Mouse (Mus musculus): ENCODE data around the gene H2-DMa. TPM values are rescaled to one million over a fixed set of nuclear protein-coding genes. Genes with fewer than 3 reads are reported as not detected.

H2-DMa gene
- 10 to 100 TPM; 11.4 to 12.7 TPM for total RNA-seq (2021)
- long read RNA-seq, experiment 1, partial matches to known transcripts: 0 of 6 reads
- long read RNA-seq, experiment 1, other reads (novel, unspliced or antisense): 2 of 6 reads
- long read RNA-seq, experiment 2, partial matches to known transcripts: 0 of 7 reads
- long read RNA-seq, experiment 2, other reads (novel, unspliced or antisense): 3 of 7 reads

DNA sequence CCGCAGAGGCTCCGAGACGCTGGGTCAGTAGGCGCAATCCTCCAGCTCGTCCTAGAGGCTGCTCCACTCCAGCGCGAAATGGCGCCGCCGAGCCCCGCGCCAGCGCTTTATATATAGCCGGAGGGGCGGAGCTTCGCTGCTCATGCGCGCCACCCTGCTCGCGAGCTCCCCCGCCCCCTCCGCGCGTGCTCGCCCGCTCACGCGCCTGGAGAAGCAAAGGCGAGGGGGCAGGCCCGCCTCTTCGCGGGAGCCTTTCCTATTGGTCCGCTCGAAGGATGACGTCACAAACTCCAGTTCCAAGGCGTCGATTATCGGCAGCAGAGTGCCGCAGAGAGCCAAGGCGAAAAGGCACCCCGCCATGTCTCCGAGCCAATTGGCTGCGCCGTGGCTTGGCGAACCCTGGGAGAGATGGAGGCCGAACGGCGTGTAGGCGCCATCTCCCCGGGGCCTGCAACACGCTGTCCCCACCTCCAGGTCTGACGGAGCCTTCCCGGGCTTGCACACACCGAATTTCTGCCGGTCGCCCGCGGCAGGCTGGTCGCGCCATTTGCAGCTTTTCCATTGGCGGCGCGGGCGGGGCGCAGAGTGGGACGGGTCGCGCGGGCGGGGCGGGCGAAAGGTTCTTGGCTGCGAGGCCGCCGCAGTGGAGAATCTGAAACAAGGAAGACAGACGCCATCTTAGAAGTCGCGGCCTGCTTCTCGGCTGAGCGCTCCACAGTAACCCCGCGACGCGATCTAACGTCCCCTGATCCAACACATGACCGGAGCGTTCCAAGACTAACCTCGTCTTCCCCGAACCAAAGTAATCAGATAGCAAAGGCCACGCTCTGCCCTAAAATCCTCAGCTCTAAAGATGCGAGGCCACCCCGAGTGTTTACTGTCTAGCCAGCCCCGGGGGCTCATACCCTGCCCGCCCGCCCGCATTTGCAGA lies at the start of gene H2-DMa:
Gene H2-DMa, plus strand, starts transcription at position 293 of the 931 bp plus-strand sequence.
- DNase-seq: peak; percentile 98

DNA sequence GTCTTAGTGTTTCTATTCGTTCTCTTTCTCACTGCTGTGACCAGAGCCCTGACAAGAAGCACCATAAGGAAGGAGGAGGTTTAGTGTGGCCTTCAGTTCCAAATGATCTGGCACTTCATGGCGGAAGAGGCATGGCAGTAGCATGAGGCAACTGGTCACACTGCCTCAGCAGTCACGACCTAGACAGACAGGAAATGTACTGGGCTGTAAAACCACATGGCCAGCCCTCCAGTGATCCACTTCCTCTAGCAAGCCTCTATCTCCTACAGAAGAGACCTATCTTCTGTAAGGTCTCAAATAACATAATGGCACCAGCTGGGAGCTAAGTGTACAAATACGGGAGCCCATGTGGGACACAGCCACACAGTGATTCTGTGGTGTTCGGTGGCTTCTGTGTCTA lies 47.2 kb upstream of the H2-DMa start:
- no peak for DNase-seq

DNA sequence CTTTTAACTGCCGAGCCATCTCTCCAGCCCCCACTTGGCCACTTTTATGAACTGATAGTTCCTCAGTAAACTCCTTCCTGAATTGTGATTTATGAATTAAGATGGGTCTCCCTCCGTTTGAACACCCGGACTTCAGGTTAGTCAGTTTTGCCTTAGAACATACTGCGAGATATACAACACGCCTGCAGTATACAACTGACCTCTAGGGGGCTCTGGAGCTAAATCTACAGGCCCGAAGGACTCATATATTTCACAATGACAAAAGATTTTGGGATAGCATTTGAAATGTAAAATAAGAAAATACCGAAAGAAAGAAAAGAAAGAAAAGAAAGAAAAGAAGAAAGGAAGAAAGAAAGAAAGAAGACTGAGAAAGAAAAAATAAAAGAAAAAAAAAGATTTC lies 44.1 kb upstream of the H2-DMa start:
- DNase-seq: peak; percentile 69 to 78

DNA sequence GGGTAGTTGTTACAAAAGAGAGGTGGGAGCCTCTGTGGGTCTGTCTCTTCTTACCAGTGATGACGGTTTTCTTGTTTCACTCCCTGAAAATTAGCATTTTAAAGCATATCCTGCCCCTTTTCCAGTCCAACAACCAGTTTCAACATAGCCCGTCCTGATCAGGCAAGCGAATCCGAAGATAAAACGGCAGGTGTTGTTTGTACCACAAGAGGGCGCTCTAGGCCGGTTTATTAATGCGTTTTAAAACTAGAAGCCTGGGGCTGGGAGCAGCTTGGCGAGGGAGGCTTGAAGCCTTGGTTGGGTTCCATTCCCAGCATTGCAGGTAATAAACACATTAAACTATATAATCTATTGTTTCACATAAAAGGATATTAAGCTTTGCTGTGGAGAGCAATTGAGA lies 41.8 kb upstream of the H2-DMa start:
- peak; percentile 74 to 78 for DNase-seq

DNA sequence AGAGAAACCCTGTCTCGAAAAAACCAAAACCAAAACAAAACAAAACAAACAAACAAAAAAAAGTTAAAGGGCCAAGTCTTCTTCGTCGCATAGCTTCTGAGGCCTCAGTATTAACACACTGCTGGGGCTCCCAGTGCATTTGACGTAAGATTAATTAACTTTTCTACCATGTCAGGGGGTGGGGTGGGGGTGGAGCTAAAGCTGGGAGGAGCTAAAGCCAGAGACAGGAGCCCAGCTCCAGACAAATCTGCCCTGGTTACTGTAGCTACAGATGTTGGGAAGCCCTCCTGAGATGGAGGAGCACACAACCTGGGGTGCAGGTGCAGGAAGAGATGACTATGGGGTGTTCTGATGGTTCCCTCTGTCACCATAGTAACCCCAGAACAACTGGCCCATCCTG lies 41.2 kb upstream of the H2-DMa start:
- no peak for DNase-seq

DNA sequence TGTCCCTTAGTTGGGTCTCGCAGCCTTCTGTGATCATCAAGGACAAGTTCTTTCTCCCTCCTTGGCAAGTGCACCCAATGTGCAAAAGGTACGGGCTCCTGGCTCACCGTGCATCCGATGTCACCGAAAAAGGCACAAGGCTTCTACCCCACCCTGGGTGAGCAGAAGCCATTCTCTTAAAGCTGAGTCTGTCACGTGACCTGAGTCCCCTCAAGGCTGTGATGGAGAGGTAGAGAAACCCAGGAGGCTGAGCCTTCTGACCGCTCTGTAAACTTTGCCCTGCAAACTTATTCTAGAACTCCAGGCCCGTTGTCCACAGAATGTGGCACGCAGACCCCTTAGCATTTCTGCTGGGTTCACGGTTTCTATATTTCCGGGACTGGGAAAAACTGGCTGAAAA lies 40.3 kb upstream of the H2-DMa start:
- no peak for DNase-seq

DNA sequence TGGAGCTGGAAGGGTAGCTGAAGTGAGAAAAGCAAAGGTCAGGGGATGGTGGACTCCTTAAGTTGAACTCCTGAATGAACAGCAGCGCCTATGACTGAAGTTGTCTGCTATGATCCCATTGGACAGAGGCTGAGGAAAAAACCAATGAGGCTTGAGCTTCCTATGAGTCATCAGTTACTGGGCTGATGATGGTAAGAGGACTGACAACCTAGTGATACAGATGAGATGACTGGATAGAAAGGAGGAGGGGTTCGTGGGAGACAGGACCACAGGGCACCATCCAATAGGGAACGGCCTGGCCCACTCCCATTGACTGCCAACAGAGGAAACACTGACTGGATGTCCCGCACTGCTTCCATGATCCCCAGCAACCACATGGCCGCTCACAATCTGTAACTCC lies 39.7 kb upstream of the H2-DMa start:
- DNase-seq: peak in 1 of 2 experiments; percentile 30

DNA sequence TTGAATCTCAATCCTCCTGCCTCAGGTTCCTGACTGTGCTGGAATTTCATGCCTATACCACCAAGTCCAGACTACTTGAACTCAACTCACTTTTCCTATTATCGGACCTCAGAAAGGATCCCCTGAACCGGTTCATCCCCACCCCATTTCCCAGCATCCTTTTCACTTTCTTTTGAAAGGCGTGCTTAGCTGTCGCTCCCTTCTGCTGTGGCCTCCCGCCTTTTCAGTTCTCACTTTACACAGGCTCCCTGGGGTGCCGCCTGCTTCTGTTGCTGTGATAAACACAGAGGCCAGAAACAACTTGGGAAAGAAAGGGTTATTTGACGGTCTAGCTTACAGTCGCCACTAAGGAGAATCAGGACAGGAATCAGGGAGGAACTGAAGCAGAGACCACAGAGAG lies 36.2 kb upstream of the H2-DMa start:
- no peak for DNase-seq

DNA sequence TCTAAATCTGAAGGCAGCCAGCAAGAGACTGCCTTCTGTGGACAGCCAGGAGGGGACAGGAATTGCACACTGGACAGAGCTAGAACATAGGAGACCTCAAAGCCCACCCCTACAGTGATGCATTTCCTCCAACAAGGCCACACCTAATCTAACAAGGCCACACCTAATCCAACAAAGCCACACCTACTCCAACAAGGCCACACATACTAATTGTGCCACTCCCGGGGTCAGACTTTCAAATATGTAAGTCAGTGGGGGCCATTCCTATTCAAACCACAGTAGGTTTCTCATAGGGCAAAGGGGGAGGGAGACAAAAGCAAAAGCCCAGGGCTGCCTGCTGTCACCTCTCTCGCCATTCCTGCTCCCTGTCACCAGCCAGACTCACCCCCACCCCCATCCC lies 32.0 kb upstream of the H2-DMa start:
- DNase-seq: no peak

DNA sequence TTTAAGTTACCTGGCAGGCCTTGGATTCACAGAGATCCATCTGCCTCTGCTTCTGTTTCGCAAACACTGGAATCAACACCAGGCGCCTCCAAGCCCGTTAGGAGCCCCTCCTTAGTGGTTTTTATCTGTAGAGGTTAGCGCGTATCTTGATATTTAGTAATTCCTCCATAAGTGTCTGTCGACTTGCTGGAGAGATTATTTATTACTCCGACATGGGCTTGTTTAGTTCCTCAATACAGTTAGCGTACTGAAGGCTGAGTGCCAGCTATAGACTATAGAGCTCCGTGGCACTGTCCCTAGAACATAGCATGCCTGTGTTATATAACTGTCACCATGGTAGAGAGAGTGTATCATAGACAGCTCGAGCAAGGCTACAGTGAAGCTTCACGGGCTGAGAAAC lies 31.2 kb upstream of the H2-DMa start:
- DNase-seq: no peak

DNA sequence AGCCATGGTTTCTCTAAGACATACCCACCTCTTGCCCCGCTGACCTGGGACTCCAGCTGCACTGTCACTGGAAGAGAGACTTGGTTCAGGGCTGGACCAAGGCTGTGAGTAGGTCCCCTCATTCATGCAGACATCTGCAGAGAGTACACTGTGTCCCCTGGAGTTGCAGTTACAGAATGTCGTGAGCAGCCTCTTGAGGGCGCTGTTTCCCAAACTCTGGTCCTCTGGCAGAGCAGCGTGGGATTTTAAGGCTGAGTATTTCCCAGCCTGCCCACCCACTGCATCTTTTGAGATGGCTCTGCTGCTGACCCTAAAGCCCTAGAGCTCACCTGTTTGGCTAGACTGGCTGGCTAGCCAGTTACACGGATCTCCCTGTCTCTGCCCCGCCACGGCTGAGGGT lies 28.4 kb upstream of the H2-DMa start:
- DNase-seq: peak; percentile 46 to 68

DNA sequence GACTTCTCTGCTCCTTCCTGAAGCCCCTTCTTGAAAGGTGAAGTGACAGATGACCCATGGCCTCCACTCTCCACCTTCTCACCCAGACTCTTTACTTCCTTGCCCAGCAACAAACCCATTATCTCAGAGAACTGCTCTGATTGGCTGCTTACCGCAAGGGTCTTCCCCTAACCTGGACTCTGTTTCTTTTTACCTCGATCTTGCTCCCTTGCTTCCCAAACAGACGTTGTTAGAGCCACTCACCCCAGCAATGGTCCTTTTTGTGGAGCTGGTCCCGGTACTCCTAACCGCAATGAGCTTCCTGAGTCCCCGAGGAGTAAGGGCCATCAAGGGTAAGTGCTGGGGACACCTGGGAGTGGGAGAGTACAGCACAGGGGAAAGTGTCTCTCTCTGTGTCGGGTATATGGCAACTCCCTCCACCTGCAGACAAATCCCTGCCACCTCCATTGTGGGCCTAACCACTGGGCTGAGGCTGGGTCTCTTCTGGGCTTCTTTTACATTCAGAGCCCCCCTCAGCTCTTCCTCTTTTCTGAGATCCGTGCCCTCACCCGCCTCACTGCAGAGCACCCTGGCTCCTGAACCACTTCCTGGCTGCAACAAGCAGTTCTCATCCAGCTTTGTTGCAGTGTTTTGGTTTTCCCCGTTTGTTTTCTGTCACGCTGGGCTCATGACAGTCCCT lies 27.0 kb upstream of the H2-DMa start, which contains the start of gene H2-Oa:
Gene H2-Oa, plus strand, starts transcription at position 144 of the 679 bp plus-strand sequence.
- DNase-seq: no peak

DNA sequence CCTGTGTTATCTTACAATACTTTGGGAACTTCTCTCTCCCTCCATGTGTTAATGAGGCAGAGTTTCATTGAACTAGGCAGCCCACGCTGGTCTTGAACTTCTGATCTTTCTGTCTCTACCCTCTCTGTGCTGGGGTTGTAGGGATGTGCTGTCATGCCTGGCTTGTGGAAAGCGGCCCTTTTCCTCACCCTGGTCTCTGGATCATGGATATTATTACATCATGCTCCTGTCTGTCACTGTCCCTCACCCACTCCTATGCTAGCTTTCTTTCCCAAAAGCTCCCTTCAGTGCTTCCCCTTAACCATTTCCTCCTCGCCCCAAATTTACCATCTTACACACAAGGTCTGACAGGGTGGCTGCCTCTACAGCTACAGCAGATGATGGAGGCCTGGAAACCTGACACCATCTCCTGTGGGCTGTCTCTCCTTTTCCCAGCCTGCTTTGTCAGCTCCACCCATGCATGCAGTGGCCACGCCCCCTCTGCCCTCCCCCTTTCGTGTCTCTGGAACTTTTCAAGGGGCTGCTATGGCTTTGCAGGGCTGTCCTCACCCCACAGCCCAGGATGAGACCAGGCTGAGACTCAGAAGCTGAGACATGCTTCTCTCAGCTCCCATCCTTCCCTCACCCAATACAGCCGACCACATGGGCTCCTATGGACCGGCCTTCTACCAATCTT lies 26.0 kb upstream of the H2-DMa start:
- no peak for DNase-seq

DNA sequence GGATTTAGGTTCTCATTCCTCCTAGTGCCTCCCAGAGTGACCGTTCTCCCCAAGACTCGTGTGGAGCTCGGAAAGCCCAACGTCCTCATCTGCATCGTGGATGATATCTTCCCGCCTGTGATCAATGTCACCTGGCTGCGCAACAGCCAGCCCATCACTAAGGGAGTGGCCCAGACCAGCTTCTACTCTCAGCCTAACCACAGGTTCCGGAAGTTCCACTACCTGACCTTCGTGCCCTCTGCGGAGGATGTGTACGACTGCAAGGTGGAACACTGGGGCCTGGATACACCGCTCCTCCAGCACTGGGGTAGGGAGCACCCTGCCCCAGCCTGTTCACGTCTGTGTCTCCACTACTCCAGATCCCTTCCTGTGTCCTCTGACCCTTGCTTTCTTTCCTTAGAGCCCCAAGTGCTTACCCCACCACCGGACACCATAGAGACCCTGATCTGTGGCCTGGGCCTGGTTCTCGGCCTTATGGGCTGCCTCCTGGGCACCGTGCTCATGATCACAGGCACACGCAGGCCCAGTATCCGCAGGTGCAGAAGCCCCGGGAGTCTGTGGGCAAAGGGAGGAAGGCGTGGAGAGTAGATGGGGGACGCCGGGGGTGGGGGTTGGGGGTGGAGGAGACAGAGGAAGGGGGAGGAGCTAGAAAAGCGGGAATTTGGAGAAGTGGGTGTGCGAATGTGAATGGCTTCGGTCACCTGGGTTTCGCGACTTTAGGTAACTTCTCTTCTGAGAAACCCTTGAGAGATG lies 24.9 kb upstream of the H2-DMa start:
- no peak for DNase-seq

DNA sequence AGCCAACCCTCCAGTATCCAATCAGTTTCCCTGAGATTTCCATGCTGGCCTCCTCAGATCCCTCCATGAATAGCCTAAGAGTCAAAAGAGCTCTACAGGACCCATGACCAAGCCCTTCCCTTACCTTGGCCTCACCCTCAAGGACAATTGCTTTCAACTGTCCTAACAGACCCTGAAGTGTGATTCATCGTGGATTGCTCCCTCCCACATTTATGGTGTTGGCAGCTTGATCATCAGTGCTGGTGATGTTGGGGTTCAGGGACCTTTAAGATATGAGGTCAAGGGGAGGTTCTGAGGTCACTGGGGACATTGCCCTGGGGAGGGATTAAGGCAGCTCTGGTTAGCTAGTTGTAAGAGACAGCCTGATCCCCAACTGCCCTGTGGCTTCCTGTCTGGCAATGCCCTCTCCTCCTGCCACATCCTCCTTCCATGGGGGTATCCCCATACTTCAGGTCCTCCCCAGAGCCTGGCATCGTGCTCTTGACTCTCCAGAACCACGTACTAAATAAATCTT lies 22.8 kb upstream of the H2-DMa start:
- DNase-seq: peak in 1 of 2 experiments; percentile 47

DNA sequence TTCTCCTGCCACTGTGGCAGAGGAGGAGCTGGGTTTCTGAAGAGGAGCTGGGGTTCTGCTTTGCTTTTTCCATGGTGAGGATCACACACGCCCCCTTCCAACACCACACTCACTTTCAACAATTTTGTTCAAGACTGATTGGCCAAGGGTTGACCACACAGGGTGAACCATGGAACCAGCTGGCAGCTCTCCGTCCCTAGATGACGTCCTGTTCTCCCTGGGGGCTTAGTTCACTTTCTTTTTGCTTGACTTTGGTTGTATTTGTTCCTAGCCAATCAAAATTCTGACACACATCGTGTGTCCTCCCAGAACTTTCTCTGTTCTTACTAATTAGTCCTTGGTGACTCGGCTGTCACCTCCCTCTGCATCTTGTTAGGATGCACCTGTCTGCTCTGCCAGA lies 22.1 kb upstream of the H2-DMa start:
- DNase-seq: no peak

DNA sequence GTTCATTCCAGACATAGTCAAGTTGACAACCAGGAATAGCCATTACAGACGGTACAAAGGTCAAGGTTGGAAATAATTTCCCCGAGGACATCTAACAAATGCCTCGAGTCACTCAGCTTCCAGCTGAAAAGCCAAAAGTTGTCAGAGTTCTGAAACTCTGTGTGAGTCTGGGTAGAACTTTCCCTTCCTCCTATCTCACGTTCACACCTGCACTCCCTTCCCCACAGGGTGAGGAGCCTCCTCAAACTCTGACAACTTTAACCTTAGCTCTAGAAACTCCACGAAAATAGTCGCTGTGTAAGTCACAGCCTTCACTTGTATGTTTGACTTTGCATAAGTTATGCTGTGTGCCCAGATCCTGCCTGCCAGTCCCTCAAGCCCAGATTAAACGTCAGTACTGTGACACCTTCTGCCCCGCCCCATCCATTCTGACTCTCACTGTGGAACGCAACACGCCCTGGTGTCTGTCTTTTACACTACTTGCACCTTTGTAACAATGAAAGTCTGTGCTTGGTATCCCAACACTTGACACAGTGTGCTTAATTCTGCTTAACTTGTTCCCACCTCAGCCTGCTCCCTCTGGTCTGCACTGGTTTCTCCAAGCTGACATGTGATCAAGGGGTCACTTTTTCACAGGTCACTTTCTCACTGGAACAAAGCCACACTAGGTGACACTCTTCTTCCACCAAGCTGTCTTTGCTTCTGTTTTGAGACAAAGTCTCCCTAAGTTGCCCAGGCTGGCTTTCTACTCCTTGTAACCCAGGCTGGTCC lies 20.4 kb upstream of the H2-DMa start:
- DNase-seq: no peak

DNA sequence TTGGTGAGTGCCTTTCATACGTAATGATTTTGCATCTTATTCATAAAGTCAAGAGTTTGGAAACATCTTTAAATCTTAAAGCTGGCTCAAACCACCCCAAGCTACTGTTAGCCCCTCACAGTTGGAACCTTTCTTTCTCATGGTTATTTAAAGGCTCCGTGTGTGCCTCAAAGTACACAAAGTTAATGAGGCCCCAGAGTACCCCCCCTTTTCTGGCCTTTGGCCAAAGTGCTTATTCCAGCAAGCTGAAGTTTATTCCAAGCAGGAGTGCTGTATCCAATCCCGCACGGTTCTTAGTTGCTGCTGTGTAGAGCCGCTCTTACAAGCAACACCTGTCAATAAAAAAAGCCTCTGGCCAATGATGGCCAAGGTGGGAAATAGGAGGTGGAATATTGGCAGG lies 19.8 kb upstream of the H2-DMa start:
- DNase-seq: no peak

DNA sequence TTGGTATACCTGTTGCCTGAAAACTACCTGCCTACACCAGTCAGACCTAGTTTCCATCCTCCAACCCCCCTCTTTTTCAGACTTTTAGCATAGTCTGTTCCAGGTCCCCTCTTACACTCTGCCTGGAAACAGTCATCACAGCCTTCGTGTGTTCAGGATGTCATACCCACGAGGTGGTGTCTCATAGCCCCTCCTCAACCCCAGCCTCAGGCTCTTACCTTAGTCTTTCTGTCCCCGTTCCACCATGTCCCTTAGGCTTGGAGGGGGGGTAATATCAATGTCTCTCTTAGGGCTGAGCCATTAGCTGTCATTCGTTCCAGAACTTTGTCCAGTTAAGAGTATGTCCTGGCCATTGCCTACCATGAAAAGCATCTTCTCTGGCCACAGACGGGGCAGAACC lies 18.2 kb upstream of the H2-DMa start:
- no peak for DNase-seq

DNA sequence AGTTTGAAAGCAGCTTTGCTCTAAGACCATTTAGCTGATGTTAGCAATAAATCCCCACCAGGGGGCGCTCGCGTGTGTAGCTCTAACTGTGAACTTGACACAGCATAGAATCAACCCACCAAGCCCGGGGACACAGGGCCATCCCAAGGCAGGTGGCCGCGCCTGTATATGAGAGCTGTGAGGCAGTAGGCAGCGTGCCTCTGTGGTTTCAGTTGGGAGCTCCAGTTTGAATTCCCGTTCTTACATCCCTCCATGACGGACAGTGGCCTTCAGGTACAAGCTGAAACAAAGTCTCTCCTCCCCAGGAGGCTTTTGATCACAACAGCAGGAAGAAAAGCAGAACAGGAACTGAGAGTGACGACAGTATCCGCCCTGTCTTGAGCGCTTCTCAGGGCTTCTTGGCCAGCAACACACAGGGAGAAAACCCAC lies 17.7 kb upstream of the H2-DMa start:
- DNase-seq: peak; percentile 94 to 96

DNA sequence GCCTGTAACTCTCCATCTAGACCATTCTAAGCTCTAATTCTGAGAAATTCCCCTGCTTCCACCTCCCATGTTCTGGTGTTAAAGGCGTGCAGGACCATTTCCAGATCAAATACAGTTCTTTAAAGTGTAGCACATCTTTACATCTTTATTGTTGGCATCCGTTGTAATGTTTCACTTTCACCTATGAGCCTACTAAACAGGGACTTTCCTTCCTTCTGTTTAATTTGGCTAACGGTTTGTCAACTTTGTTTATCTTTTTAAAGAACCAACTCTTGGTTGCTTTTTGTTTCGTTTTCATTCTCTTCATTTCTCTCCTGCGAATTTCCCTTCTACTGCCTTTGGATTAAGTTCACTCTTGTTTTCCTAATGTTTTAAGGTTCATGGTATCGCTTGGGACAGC lies 16.5 kb upstream of the H2-DMa start:
- DNase-seq: no peak

Data from adrenal gland, postnatal 36 days (tissue).